Mouse (Mus musculus): ENCODE measurements around the gene Krt87.

DNA sequence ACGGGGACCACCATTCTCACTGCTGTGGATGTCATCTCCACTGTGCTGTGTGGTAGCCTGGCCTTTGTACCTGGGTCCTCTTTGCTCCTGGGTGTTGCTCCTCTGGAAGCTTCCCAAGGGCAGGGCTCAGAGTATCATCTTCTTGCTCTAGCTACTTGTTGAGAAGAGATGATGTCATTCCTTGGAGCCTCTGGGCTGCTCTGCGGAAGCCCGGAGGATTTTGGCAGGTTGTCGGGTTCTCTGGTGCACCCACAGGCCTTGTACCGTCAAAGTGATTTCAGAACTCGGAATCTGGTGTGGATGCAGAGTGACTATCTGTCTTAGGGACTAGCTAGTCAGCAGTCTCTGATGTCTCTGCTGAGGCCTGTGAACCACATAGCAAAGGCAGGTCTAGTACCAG lies 53.5 kb downstream of the Krt87 start:
- no peak for TF ChIP-seq POLR2A (IDR thresholded peaks at IDR 0.05; ENCODE audit: borderline replicate concordance, low read depth, low read length)
- no peak for TF ChIP-seq CTCF (IDR thresholded peaks at IDR 0.05; ENCODE audit: low read depth, low read length)

Data from bone marrow macrophage, adult 2 months (primary cell).